18 mouse cellular contexts compared by ENCODE assay signal in the genomic region with DNA sequence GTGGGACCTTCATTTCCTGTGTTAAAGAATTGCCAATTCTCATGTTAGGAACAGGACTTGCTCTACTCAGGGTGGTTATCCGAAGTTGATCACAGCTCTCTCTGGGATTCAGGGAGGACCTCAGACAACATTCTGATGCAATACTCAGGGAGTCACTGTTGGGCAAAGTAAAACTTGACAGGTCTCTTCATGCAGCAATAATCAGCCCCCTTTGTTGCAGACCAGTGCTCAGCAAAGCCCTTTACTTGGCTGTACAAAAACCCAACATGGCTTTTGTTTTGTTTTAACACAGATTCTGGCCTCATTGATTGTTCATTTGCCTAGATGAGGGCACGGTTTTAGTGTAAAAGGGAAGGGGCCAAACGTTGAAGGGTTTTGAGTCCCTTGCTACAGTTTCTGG.
"Had no signal": no experiment of that assay in that cellular context is flagged by ENCODE, and none has a peak within 500 bp of the region (broad histone marks: within the 10 kb centered on the region; RNA-seq: fewer than 3 reads in every experiment).

No protein-coding gene starts in this region.

- ATAC-seq: midbrain, embryonic 16.5 days had no signal

- DNase-seq: lung, adult 18-20 months; lung, embryonic 14.5 days; lung, postnatal 10 days; lung, postnatal 4 days; midbrain, embryonic 14.5 days; right cerebral cortex, adult 18-20 months; right cerebral cortex, postnatal 25 days; right cerebral cortex, postnatal 4 days; spleen, adult 18-20 months; thymus, adult 18-20 months; thymus, postnatal 14 days; thymus, postnatal 36 days had no signal

- H3K27ac ChIP-seq: midbrain, embryonic 10.5 days; midbrain, embryonic 12.5 days; neural tube, embryonic 13.5 days; neural tube, embryonic 15.5 days had no signal

- H3K4me3 ChIP-seq: midbrain, embryonic 10.5 days; midbrain, embryonic 12.5 days; myocyte; neural tube, embryonic 13.5 days; neural tube, embryonic 15.5 days had no signal
